Mouse (Mus musculus): ENCODE results near the gene Gm2026.
"Not testable (repeated sequence)": the region's sequence is repeated elsewhere in the genome, so short reads cannot be mapped to it uniquely, and the experiment has no call there.

- not testable (repeated sequence) for TF ChIP-seq CTCF (IDR thresholded peaks at IDR 0.05; ENCODE audit: borderline replicate concordance, control insufficient read depth, extremely low read depth, insufficient read depth, low read length, poor library complexity); POLR2A (IDR thresholded peaks at IDR 0.05; ENCODE audit: control insufficient read depth, extremely low read depth, insufficient read depth, low read length, poor library complexity)
Observed at GRCm38 (mm10) chr2:175931000-175931399, 34.1 kb upstream of the Gm2026 start, which contains the start of gene Zfp966.

Data from thymus, adult 2 months (tissue).